Mouse (Mus musculus) megakaryocyte progenitor cell, adult 5-6 weeks (primary cell): Measurements from ENCODE around the gene Rcsd1. TPM values are rescaled to one million over a fixed set of nuclear protein-coding genes. Genes with fewer than 3 reads are reported as not detected.

Source experiments
- ATAC-seq: replicated peaks from 2 replicates; pipeline ENCODE4 v1.8.0; 2016; ENCODE audit warnings: mild to moderate bottlenecking, moderate TSS enrichment, inconsistent platforms; ENCODE audit not compliant: poor library complexity
- total RNA-seq, 2 experiments: library from RNA; stranded (forward) in 1 of 2; stranded (reverse) in 1 of 2; fragments of 157-497, 149-512 nt in 1 of 2; fragments of 200-1000 nt in 1 of 2; gene quantifications; 2 replicates each; pipeline versions ENCODE4 v1.2.3 to v1.2.4; 2015 to 2017

Rcsd1 gene
- total RNA-seq, 2 experiments from 2014 or later, result 48.8 to 111 TPM

DNA sequence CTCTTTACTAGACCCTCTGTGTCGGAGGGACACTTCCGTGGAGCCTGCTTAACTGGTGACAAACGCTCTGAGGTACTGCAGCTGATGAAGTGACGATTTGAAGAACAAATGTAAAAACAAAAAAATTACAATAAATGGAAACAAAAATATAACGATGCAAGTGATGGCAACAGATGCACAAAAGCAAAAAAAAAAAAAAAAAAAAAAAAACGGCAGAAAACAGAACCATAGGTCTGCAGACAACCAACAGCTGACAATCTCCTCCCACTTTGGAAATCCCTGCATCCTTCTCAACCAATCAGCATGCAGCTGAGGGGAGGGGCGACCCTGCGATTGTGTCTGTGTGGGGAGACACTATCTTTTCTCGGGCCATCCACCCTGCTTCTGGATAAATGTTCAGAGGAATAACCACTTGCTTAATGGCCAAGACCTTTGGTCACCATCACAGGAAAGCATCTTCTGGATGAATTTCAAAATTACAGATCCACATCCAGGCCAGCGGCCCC, 107.7 kb downstream of the Rcsd1 start:
- no peak for ATAC-seq

Other genes with a start within 250 kb of the Rcsd1 start
- gene Dcaf6, start 249.3 kb downstream of the Rcsd1 start, total RNA-seq (2015), result 8.5 and 12.9 TPM in 2 replicates
- gene Dcaf6, start 249.3 kb downstream of the Rcsd1 start, total RNA-seq (2017), result 8.9 and 11.1 TPM in 2 replicates
- 120 and 125 TPM in 2 replicates for gene Mpc2, start 249.1 kb downstream of the Rcsd1 start, total RNA-seq (2015)
- 78.8 and 95.0 TPM in 2 replicates for gene Mpc2, start 249.1 kb downstream of the Rcsd1 start, total RNA-seq (2017)
- not detected in 2 replicates for gene Adcy10, start 224.6 kb downstream of the Rcsd1 start, total RNA-seq (2015)
- gene Adcy10, start 224.6 kb downstream of the Rcsd1 start, total RNA-seq (2017), result 0.08 TPM in 1 of 2 replicates, not detected in the other
- gene Mpzl1, start 75.2 kb downstream of the Rcsd1 start, total RNA-seq (2015), result 2.3 and 4.1 TPM in 2 replicates
- gene Mpzl1, start 75.2 kb downstream of the Rcsd1 start, total RNA-seq (2017), result 0.33 and 0.84 TPM in 2 replicates
- gene Creg1, start 54.0 kb upstream of the Rcsd1 start, total RNA-seq (2015), result 261 and 284 TPM in 2 replicates
- gene Creg1, start 54.0 kb upstream of the Rcsd1 start, total RNA-seq (2017), result 96.7 and 120 TPM in 2 replicates
- 0.12 TPM in 1 of 2 replicates, not detected in the other for gene Cd247, start 78.9 kb upstream of the Rcsd1 start, total RNA-seq (2015)
- 0.29 and 1.2 TPM in 2 replicates for gene Cd247, start 78.9 kb upstream of the Rcsd1 start, total RNA-seq (2017)